Mouse (Mus musculus) intestine, embryonic 14.5 days (tissue): ENCODE results near the gene Ms4a18. TPM values are rescaled to one million over a fixed set of nuclear protein-coding genes. Genes with fewer than 3 reads are reported as not detected.
A peak's percentile ranks its signal among the peaks of the same experiment; 100 is the strongest.

ENCODE experiments used
- ATAC-seq: fragments of 200-750 bp; cut with Nextera tagmentation; replicated peaks from 2 replicates; pipeline ENCODE4 v1.8.0; 2017; ENCODE audit warnings: low read depth, moderate number of reproducible peaks, moderate TSS enrichment, moderate library complexity; ENCODE audit not compliant: low FRiP score, low TSS enrichment
- DNase-seq: peaks from one replicate; pipeline ENCODE4 v3.0.0-alpha.2; 2018; ENCODE audit warnings: low spot score
- H3K27ac ChIP-seq: fragments of 300-500 bp; sonication (generic); 2 replicates; pipeline ENCODE4 v1.5.1; 2014; ENCODE audit warnings: low read depth, mild to moderate bottlenecking, control low read depth
- H3K27me3 ChIP-seq: fragments of 300-500 bp; sonication (generic); replicated peaks from 2 replicates; pipeline ENCODE4 v1.6.1; 2014; ENCODE audit warnings: low read length, control low read depth; ENCODE audit not compliant: control insufficient read depth, insufficient read depth
- H3K36me3 ChIP-seq: fragments of 300-500 bp; sonication (generic); 2 replicates; pipeline ENCODE4 v1.6.1; 2014; ENCODE audit warnings: low read length, control low read depth; ENCODE audit not compliant: control insufficient read depth, insufficient read depth
- H3K4me1 ChIP-seq: fragments of 300-500 bp; sonication (generic); replicated peaks from 2 replicates; pipeline ENCODE4 v1.6.1; 2014; ENCODE audit warnings: low read length, control low read depth, mixed read lengths; ENCODE audit not compliant: control insufficient read depth, insufficient read depth
- H3K4me2 ChIP-seq: fragments of 300-500 bp; sonication (generic); 2 replicates; pipeline ENCODE4 v1.6.1; 2014; ENCODE audit warnings: low read length
- H3K4me3 ChIP-seq: fragments of 300-500 bp; sonication (generic); 2 replicates; pipeline ENCODE4 v1.5.1; 2014; ENCODE audit warnings: low read depth, low read length, control low read depth, mixed read lengths
- H3K9ac ChIP-seq: fragments of 300-500 bp; sonication (generic); 2 replicates; pipeline ENCODE4 v1.6.1; 2014; ENCODE audit warnings: mild to moderate bottlenecking, low read length
- H3K9me3 ChIP-seq: fragments of 300-500 bp; sonication (generic); 2 replicates; pipeline ENCODE4 v1.6.1; 2016; ENCODE audit warnings: low read length, control low read depth; ENCODE audit not compliant: control insufficient read depth
- WGBS: fragments of 180-500 bp; shearing (Covaris S2); extraction: QIAGEN DNeasy Blood & Tissue Kit; methylation state at CpG from one replicate; pipeline ENCODE4 v1.1.7; 2014; 5-methylcytosine and 5-hydroxymethylcytosine counted together
- polyA plus RNA-seq: library from polyadenylated mRNA; unstranded; fragments of >200 nt; fragmentation: Nextera tagmentation; extraction: Ambion mirVana; gene quantifications from 2 replicates; pipeline ENCODE4 v1.2.1, GENCODE M21; 2014

The Ms4a18 gene
- polyA plus RNA-seq, 1 experiment from 2014 or later, result 20.8 TPM

- no peaks in the 10 kb centered on the region for H3K36me3 ChIP-seq
- no peak overlapping the region for H3K9ac ChIP-seq
- no peak overlapping the region for H3K27ac ChIP-seq
- no peaks in the 10 kb centered on the region for H3K27me3 ChIP-seq
- no peak overlapping the region for H3K4me3 ChIP-seq
- H3K4me1 ChIP-seq, result no peaks in the 10 kb centered on the region
- no peak overlapping the region for H3K4me2 ChIP-seq
- DNase-seq (no peak), ATAC-seq (no peak)
- WGBS, result 100% methylated on average over 1 of the region's 1 CpGs
- no peaks in the 10 kb centered on the region for H3K9me3 ChIP-seq
These were observed 30.7 kb upstream of the Ms4a18 start for GRCm38 (mm10) chr19:11048503-11048902.

- WGBS, result 74% methylated on average over 6 of the region's 6 CpGs
- no peak for ATAC-seq
- Histone ChIP-seq H3K9me3 (no peaks in the 10 kb centered on the region), H3K9ac (no peak overlapping the region), H3K36me3 (no peaks in the 10 kb centered on the region), H3K4me2 (no peak overlapping the region), H3K27ac (no peak overlapping the region), H3K27me3 (no peaks in the 10 kb centered on the region), H3K4me3 (no peak overlapping the region), H3K4me1 (no peaks in the 10 kb centered on the region)
- DNase-seq, result no peak
These were observed 30.2 kb upstream of the Ms4a18 start for GRCm38 (mm10) chr19:11048009-11048408.

DNA sequence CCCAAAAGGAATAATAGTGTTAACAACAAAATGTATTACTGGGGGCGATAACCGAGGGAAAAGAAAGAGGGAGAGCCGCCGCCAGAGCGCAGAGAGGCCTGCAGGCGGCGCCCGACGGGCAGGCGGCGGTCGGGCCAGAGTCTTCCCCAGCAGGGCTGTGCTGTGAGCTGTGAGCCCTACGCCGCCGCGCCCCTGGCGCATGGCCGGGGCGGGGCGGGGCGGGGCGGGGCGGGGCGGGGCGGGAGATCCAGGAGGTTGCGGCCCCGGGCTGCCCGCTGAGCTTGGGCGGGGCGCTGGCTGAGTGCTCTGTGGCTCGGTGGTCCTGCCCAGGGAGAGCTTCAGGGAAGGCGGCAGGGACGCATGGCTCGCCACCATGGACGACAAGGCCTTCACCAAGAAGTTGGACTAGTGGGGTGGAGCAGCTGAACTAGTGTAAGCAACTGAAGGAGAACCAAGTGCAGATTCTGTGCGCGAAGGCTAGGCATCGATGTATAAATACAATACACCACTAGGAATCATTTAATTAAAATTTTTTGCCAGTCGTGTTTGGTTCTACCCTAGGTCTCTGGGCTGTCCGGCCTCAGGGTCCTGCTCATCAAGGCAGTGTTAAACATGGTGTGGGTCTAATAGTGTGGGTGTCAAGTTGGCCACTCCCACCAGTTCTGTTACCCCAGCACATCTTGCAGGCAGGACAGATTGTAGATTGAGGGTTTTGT lies 27.3 kb upstream of the Ms4a18 start:
- H3K27ac ChIP-seq, result no peak overlapping the region
- no peaks in the 10 kb centered on the region for H3K27me3 ChIP-seq
- no peaks in the 10 kb centered on the region for H3K4me1 ChIP-seq
- no peaks in the 10 kb centered on the region for H3K36me3 ChIP-seq
- H3K9me3 ChIP-seq, result no peaks in the 10 kb centered on the region
- DNase-seq, result peak; percentile 85
- ATAC-seq, result peak; percentile 98
- H3K4me2 ChIP-seq, result peak overlapping the region; percentile 61
- 0 out of 2 replicates have a peak overlapping the region, but pooled peaks have one; percentile 25 for H3K9ac ChIP-seq
- H3K4me3 ChIP-seq, result peak overlapping the region; percentile 30
- WGBS, result 9% methylated on average over 27 of the region's 40 CpGs

DNA sequence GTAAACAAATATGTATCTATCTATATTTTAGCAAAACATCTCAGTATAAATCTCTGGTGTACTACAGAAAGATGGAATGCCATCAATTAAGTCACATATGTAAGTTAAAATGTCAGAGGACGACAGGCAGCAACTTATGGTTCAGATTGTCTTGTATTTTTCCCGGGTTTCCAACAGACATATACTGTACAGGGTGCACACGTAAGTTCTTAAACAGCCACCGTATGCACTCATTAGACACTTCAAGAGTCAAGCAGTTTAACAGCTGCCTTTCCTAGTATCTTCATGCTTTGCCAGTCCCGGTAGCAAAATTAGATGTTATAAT lies 26.8 kb upstream of the Ms4a18 start:
- H3K27me3 ChIP-seq, result no peaks in the 10 kb centered on the region
- no peak overlapping the region for H3K27ac ChIP-seq
- no peaks in the 10 kb centered on the region for H3K9me3 ChIP-seq
- peak overlapping the region; percentile 30 for H3K4me3 ChIP-seq
- 0 out of 2 replicates have a peak overlapping the region, but pooled peaks have one; percentile 25 for H3K9ac ChIP-seq
- no peak for DNase-seq
- no peaks in the 10 kb centered on the region for H3K4me1 ChIP-seq
- WGBS, result 28% methylated on average over 5 of the region's 5 CpGs
- ATAC-seq, result peak; percentile 69
- no peaks in the 10 kb centered on the region for H3K36me3 ChIP-seq
- H3K4me2 ChIP-seq, result peak overlapping the region; percentile 61

DNA sequence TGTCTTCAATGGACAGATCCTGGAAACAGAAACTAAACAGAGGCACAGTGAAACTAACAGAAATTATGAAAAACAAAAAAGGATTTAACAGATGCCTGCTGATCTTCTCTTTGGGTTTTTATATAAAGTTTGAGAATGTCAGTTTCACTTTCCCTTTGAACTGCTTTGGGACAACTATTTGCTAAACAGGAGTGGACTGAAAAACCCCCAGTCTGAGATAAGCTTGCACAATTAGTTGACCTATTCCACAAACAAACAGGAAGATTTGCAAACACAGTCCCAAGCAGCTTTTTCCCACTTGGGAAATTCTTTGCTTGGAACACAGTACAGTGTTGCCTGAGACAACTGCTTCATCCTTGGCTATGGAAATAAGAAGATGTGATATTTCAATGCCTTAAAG lies 19.7 kb upstream of the Ms4a18 start:
- ATAC-seq, result no peak
- DNase-seq, result no peak
- H3K27ac ChIP-seq, result no peak overlapping the region
- H3K4me1 ChIP-seq, result no peaks in the 10 kb centered on the region
- no peaks in the 10 kb centered on the region for H3K36me3 ChIP-seq
- no peak overlapping the region for H3K4me3 ChIP-seq
- H3K9me3 ChIP-seq, result no peaks in the 10 kb centered on the region
- no peak overlapping the region for H3K4me2 ChIP-seq
- no peak overlapping the region for H3K9ac ChIP-seq
- H3K27me3 ChIP-seq, result no peaks in the 10 kb centered on the region

GRCm38 (mm10) chr19:11022382-11022781 lies 4.6 kb upstream of the Ms4a18 start:
- no peaks in the 10 kb centered on the region for H3K9me3 ChIP-seq
- H3K4me3 ChIP-seq, result no peak overlapping the region
- H3K9ac ChIP-seq, result no peak overlapping the region
- H3K4me2 ChIP-seq, result no peak overlapping the region
- no peaks in the 10 kb centered on the region for H3K4me1 ChIP-seq
- no peaks in the 10 kb centered on the region for H3K27me3 ChIP-seq
- H3K36me3 ChIP-seq, result no peaks in the 10 kb centered on the region
- DNase-seq (no peak), ATAC-seq (no peak)
- H3K27ac ChIP-seq, result no peak overlapping the region

DNA sequence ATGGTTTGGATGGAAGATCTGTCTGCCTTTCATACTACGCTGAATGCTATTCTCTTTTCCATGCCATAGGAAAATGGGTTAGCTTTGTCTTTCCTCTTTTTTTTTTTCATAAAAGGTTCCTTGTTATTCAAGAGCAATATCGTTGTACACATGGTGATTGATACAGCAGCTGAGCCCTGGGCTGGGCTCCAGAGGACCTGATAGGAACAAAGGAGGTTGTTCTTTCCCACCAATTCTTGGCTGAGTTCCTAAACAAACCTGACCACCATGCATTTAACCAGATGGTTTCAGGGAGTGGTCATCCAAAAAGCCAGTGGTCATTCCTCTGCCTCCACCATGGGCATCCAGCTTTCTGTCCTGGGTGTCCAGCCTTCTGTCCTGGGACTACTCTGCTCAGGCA lies 580 bp downstream of the Ms4a18 start:
- WGBS, result 75% methylated on average over 2 of the region's 2 CpGs
- DNase-seq (no peak), ATAC-seq (no peak)
- Histone ChIP-seq H3K9me3 (no peaks in the 10 kb centered on the region), H3K27ac (peak overlapping the region; percentile 0; the same call in 1 of the 2 replicates), H3K4me3 (no peak overlapping the region), H3K4me1 (no peaks in the 10 kb centered on the region), H3K27me3 (no peaks in the 10 kb centered on the region), H3K4me2 (0 out of 2 replicates have a peak overlapping the region, but pooled peaks have one; percentile 11), H3K9ac (no peak overlapping the region), H3K36me3 (no peaks in the 10 kb centered on the region)

DNA sequence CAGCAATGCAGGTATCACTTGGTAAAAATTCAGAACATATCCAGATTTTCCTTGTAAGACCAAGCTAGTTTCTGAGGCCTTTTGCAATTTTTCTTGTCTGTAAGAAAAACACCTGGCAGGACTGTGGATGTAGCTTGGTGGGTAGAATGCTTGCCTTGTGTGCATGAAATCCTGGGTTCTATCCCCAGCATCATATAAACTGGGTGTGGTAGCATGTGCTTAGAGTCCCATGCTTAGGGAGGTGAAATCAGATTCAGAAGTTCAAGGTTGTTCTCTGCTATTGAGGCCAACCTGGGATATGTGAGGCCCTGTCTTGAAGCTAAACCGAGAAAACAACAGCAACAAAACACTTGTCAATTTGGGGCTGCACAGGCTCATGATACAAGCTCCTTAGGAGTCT lies 1.8 kb downstream of the Ms4a18 start:
- DNase-seq (no peak), ATAC-seq (no peak)
- H3K4me3 ChIP-seq, result no peak overlapping the region
- H3K9ac ChIP-seq, result no peak overlapping the region
- H3K27me3 ChIP-seq, result no peaks in the 10 kb centered on the region
- 0 out of 2 replicates have a peak overlapping the region, but pooled peaks have one; percentile 9 for H3K27ac ChIP-seq
- H3K36me3 ChIP-seq, result no peaks in the 10 kb centered on the region
- H3K4me2 ChIP-seq, result no peak overlapping the region
- no peaks in the 10 kb centered on the region for H3K9me3 ChIP-seq
- H3K4me1 ChIP-seq, result no peaks in the 10 kb centered on the region
- WGBS, result 75% methylated on average over 1 of the region's 1 CpGs

DNA sequence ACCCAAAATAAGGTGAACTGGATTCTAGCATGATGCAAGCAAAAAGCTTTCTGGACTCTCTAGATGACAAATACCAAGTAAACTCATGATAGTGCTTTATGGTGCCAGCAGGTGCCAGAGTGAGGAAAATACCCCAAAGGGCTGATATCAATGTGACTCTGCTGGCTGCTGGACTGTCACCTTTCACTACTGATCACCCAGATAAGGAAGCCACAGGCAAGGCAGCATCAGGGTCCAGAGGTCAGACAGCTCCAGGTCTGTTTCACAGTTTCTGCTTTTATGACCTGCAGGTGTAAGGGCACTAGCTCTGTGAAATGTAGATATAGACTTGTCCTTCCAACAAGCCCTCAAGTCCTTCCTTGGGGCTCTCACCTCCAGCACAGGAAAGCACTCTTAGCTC lies 2.4 kb downstream of the Ms4a18 start:
- Histone ChIP-seq H3K27ac (0 out of 2 replicates have a peak overlapping the region, but pooled peaks have one; percentile 9), H3K9ac (no peak overlapping the region), H3K27me3 (no peaks in the 10 kb centered on the region), H3K4me2 (no peak overlapping the region), H3K36me3 (no peaks in the 10 kb centered on the region), H3K4me3 (no peak overlapping the region), H3K9me3 (no peaks in the 10 kb centered on the region), H3K4me1 (no peaks in the 10 kb centered on the region)
- ATAC-seq (0 out of 2 replicates have a peak, but pooled peaks have one; percentile 55), DNase-seq (no peak)
